Mouse (Mus musculus): ENCODE data around the gene Dph3.
"Not testable (repeated sequence)": the region's sequence is repeated elsewhere in the genome, so short reads cannot be mapped to it uniquely, and the experiment has no call there.

Gene Dph3

GRCm38 (mm10) chr14:32085486-32086201 lies at the start of gene Dph3:
TSS of gene Dph3 (minus strand) at chr14:32085729.
- DNase-seq (ENCODE audit: low read depth, low spot score), result peak; percentile 99

GRCm38 (mm10) chr14:32134293-32134692 lies 48.8 kb upstream of the Dph3 start:
- DNase-seq (ENCODE audit: low read depth, low spot score), result peak; percentile 52

- DNase-seq (ENCODE audit: low read depth, low spot score), result no peak
Measured at GRCm38 (mm10) chr14:32131836-32132235, 46.3 kb upstream of the Dph3 start.

- no peak for DNase-seq (ENCODE audit: low read depth, low spot score)
Measured at GRCm38 (mm10) chr14:32128409-32128808, 42.9 kb upstream of the Dph3 start.

- DNase-seq (ENCODE audit: low read depth, low spot score), result peak; percentile 84
Measured at GRCm38 (mm10) chr14:32125256-32125655, 39.7 kb upstream of the Dph3 start.

GRCm38 (mm10) chr14:32124261-32124660 lies 38.7 kb upstream of the Dph3 start:
- peak; percentile 96 for DNase-seq (ENCODE audit: low read depth, low spot score)

- peak; percentile 90 for DNase-seq (ENCODE audit: low read depth, low spot score)
Measured at GRCm38 (mm10) chr14:32121920-32122315, 36.4 kb upstream of the Dph3 start.

- DNase-seq (ENCODE audit: low read depth, low spot score), result no peak
Measured at GRCm38 (mm10) chr14:32120940-32121919, 35.7 kb upstream of the Dph3 start.

- DNase-seq (ENCODE audit: low read depth, low spot score), result not testable (repeated sequence)
Measured at GRCm38 (mm10) chr14:32112124-32112523, 26.6 kb upstream of the Dph3 start.

- peak; percentile 65 for DNase-seq (ENCODE audit: low read depth, low spot score)
Measured at GRCm38 (mm10) chr14:32106911-32107310, 21.4 kb upstream of the Dph3 start.

- DNase-seq (ENCODE audit: low read depth, low spot score), result no peak
Measured at GRCm38 (mm10) chr14:32105663-32106062, 20.1 kb upstream of the Dph3 start.

- DNase-seq (ENCODE audit: low read depth, low spot score), result no peak
Measured at GRCm38 (mm10) chr14:32103556-32103955, 18.0 kb upstream of the Dph3 start.

- DNase-seq (ENCODE audit: low read depth, low spot score), result no peak
Measured at GRCm38 (mm10) chr14:32098951-32099350, 13.4 kb upstream of the Dph3 start.

GRCm38 (mm10) chr14:32097691-32098090 lies 12.2 kb upstream of the Dph3 start:
- no peak for DNase-seq (ENCODE audit: low read depth, low spot score)

GRCm38 (mm10) chr14:32096740-32097139 lies 11.2 kb upstream of the Dph3 start:
- DNase-seq (ENCODE audit: low read depth, low spot score), result no peak

- no peak for DNase-seq (ENCODE audit: low read depth, low spot score)
Measured at GRCm38 (mm10) chr14:32095646-32096045, 10.1 kb upstream of the Dph3 start.

- no peak for DNase-seq (ENCODE audit: low read depth, low spot score)
Measured at GRCm38 (mm10) chr14:32093500-32094117, 8.1 kb upstream of the Dph3 start.

- no peak for DNase-seq (ENCODE audit: low read depth, low spot score)
Measured at GRCm38 (mm10) chr14:32093018-32093417, 7.5 kb upstream of the Dph3 start.

GRCm38 (mm10) chr14:32091704-32092103 lies 6.2 kb upstream of the Dph3 start:
- no peak for DNase-seq (ENCODE audit: low read depth, low spot score)

- DNase-seq (ENCODE audit: low read depth, low spot score), result no peak
Measured at GRCm38 (mm10) chr14:32091124-32091523, 5.6 kb upstream of the Dph3 start.

GRCm38 (mm10) chr14:32087584-32088248 lies 2.2 kb upstream of the Dph3 start:
- not testable (repeated sequence) for DNase-seq (ENCODE audit: low read depth, low spot score)

Data from ES-CJ7 (cell line).